Mouse (Mus musculus) cerebellum, adult 2 months (tissue): ENCODE data around the gene Casq1. TPM values are rescaled to one million over a fixed set of nuclear protein-coding genes. Genes with fewer than 3 reads are reported as not detected.
A peak's percentile ranks its signal among the peaks of the same experiment; 100 is the strongest.

Experiments
- DNase-seq, 2 experiments: peaks; one replicate each; pipeline ENCODE4 v3.0.0; 2021
- H3K27ac ChIP-seq: fragments of 200-500 bp; 2 replicates; pipeline ENCODE4 v1.5.1; 2012; ENCODE audit warnings: low read length, control low read depth, inconsistent platforms; ENCODE audit not compliant: insufficient read depth
- H3K27me3 ChIP-seq: fragments of 200-500 bp; 2 replicates; pipeline ENCODE4 v1.6.1; 2012; ENCODE audit warnings: inconsistent platforms, mild to moderate bottlenecking, low read length, moderate library complexity; ENCODE audit not compliant: control insufficient read depth, insufficient read depth
- H3K4me1 ChIP-seq: fragments of 200-500 bp; 2 replicates; pipeline ENCODE4 v1.6.1; 2011; ENCODE audit warnings: low read length; ENCODE audit not compliant: control insufficient read depth, insufficient read depth
- H3K4me3 ChIP-seq: fragments of 200-500 bp; replicated peaks from 2 replicates; pipeline ENCODE3; 2011; ENCODE audit warnings: mild to moderate bottlenecking, low read depth, low read length, control low read depth; ENCODE audit not compliant: insufficient read depth
- CTCF ChIP-seq: fragments of 200-500 bp; IDR thresholded peaks from 2 replicates; pipeline ENCODE4 v1.5.1; 2011; ENCODE audit warnings: low read depth, mild to moderate bottlenecking, control low read depth, low read length, moderate library complexity, borderline replicate concordance; ENCODE audit not compliant: insufficient read depth
- POLR2A ChIP-seq: fragments of 200-500 bp; IDR thresholded peaks from 2 replicates; pipeline ENCODE4 v1.6.1; 2011; ENCODE audit warnings: low read length, control low read depth, borderline replicate concordance; ENCODE audit not compliant: insufficient read depth
- WGBS: fragments of 180-500 bp; shearing (Covaris S2); methylation state at CpG from one replicate; pipeline ENCODE4 v1.1.7; 2018; 5-methylcytosine and 5-hydroxymethylcytosine counted together
- polyA plus RNA-seq: library from polyadenylated mRNA; depleted of rRNA; stranded (reverse); fragments of >200 nt; gene quantifications from 2 replicates; pipeline ENCODE4 v1.2.3, GENCODE M21; 2012; rRNA removed

The Casq1 gene
- polyA plus RNA-seq, 1 experiment = 3.9 TPM

- TF ChIP-seq POLR2A (no peak), CTCF (no peak)
- Histone ChIP-seq H3K4me3 (no peak overlapping the region), H3K27me3 (no peaks in the 10 kb centered on the region), H3K27ac (no peak overlapping the region), H3K4me1 (peaks cover 8% of the 10 kb centered on the region; the same call in 1 of the 2 replicates)
- WGBS = 93% methylated on average over 6 of the region's 6 CpGs
- DNase-seq = no peak
Measured at GRCm38 (mm10) chr1:172162959-172163358, 56.7 kb downstream of the Casq1 start.

- Histone ChIP-seq H3K4me3 (no peak overlapping the region), H3K27me3 (no peaks in the 10 kb centered on the region), H3K4me1 (peaks cover 8% of the 10 kb centered on the region; the same call in 1 of the 2 replicates), H3K27ac (no peak overlapping the region; the same call in 1 of the 2 replicates)
- TF ChIP-seq POLR2A = no peak
- peak; percentile 41; the same call in 1 of the 2 replicates for TF ChIP-seq CTCF
- DNase-seq = peak; percentile 58 to 69
- 88% methylated on average over 1 of the region's 1 CpGs for WGBS
Measured at GRCm38 (mm10) chr1:172162009-172162408, 57.7 kb downstream of the Casq1 start.

GRCm38 (mm10) chr1:172160508-172160907 lies 59.2 kb downstream of the Casq1 start:
- no peak for DNase-seq
- Histone ChIP-seq H3K4me1 (peaks cover 8% of the 10 kb centered on the region; the same call in 1 of the 2 replicates), H3K27ac (no peak overlapping the region; the same call in 1 of the 2 replicates), H3K4me3 (no peak overlapping the region), H3K27me3 (no peaks in the 10 kb centered on the region)
- TF ChIP-seq POLR2A (no peak), CTCF (no peak)

- DNase-seq = no peak
- 51% methylated on average over 4 of the region's 4 CpGs for WGBS
- no peaks in the 10 kb centered on the region for H3K27me3 ChIP-seq
- TF ChIP-seq POLR2A (no peak), CTCF (no peak)
- H3K4me1 ChIP-seq = peaks cover 3% of the 10 kb centered on the region; the same call in 1 of the 2 replicates
- H3K27ac ChIP-seq = no peak overlapping the region
- no peak overlapping the region for H3K4me3 ChIP-seq
Measured at GRCm38 (mm10) chr1:172159970-172160369, 59.7 kb downstream of the Casq1 start.

Other genes with a start within 250 kb of the Casq1 start
- 10.5 and 13.1 TPM in 2 replicates for gene Vangl2, start 191.4 kb downstream of the Casq1 start, polyA plus RNA-seq
- 0.05 and 0.07 TPM in 2 replicates for gene Nhlh1, start 162.3 kb downstream of the Casq1 start, polyA plus RNA-seq
- gene Copa, start 137.3 kb downstream of the Casq1 start, polyA plus RNA-seq = 125 and 131 TPM in 2 replicates
- 84.3 and 89.3 TPM in 2 replicates for gene Ncstn, start 137.1 kb downstream of the Casq1 start, polyA plus RNA-seq
- gene Pex19, start 93.1 kb downstream of the Casq1 start, polyA plus RNA-seq = 107 and 108 TPM in 2 replicates
- gene Dcaf8, start 71.8 kb downstream of the Casq1 start, polyA plus RNA-seq = 118 and 121 TPM in 2 replicates
- gene Pea15a, start 13.1 kb downstream of the Casq1 start, polyA plus RNA-seq = 562 and 572 TPM in 2 replicates
- 0.03 TPM in 1 of 2 replicates, not detected in the other for gene Atp1a4, start 38.5 kb upstream of the Casq1 start, polyA plus RNA-seq
- gene Igsf8, start 41.8 kb upstream of the Casq1 start, polyA plus RNA-seq = 254 and 269 TPM in 2 replicates
- gene Atp1a2, start 78.2 kb upstream of the Casq1 start, polyA plus RNA-seq = 535 and 584 TPM in 2 replicates
- gene Kcnj9, start 109.5 kb upstream of the Casq1 start, polyA plus RNA-seq = 116 and 130 TPM in 2 replicates
- gene Kcnj10, start 121.3 kb upstream of the Casq1 start, polyA plus RNA-seq = 141 and 174 TPM in 2 replicates
- gene Pigm, start 156.7 kb upstream of the Casq1 start, polyA plus RNA-seq = 7.5 and 7.9 TPM in 2 replicates